Mouse (Mus musculus): ENCODE results near the gene Gpr19. TPM values are rescaled to one million over a fixed set of nuclear protein-coding genes. Genes with fewer than 3 reads are reported as not detected.

Gpr19 gene
- polyA plus RNA-seq, 1 experiment from 2014 or later: 9.1 TPM

DNA sequence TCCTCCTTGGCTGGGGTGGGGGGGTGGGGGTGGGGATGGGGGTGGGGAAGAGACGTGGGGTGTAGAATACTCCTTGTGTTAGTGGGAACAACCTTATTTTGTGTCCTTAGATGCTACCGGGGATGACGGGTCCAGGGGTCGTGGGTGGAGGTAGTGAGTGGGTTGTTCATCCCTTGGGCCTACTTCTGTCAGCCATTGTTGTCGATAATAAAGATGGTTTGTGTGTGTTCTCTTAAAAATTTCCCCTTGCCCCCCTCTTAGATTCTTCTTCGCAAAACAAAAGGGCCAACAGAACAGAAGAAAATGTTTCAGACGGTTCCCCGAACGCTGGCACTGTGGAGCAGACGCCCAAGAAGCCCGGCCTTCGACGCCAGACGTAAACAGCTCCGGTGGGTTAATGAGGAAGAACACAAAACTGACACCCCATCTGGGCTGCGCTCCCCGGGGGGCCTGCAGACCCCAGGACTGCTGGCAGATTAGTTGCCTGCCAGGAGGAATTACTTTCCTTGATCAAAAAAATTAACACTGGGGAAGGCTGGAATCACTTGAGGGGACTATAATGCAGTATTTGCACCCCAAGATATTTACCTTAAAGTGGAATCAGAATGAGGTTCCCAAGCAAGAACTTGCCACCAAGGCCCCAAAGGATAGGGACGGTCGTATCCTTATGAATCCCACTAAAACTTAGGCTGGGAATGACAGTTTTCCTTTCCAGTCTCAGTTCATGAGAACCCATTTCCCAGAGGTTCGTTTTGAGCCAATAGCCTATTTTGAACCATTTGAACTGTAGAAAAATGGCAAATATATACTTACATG is 23.5 kb upstream of the Gpr19 start:
- peaks cover 30% of the 10 kb centered on the region for H3K4me1 ChIP-seq
- H3K9ac ChIP-seq: peak overlapping the region; percentile 93
- H3K27ac ChIP-seq: peak overlapping the region; percentile 97
- no peaks in the 10 kb centered on the region for H3K36me3 ChIP-seq
- no peaks in the 10 kb centered on the region for H3K9me3 ChIP-seq
- H3K27me3 ChIP-seq: no peaks in the 10 kb centered on the region
- 5% methylated on average over 20 of the region's 20 CpGs for WGBS
- peak overlapping the region; percentile 89 for H3K4me2 ChIP-seq
- no peak for ATAC-seq (ENCODE audit: insufficient number of reproducible peaks, insufficient read depth, low FRiP score, low TSS enrichment, low read depth)
- peak overlapping the region; percentile 90 for H3K4me3 ChIP-seq

DNA sequence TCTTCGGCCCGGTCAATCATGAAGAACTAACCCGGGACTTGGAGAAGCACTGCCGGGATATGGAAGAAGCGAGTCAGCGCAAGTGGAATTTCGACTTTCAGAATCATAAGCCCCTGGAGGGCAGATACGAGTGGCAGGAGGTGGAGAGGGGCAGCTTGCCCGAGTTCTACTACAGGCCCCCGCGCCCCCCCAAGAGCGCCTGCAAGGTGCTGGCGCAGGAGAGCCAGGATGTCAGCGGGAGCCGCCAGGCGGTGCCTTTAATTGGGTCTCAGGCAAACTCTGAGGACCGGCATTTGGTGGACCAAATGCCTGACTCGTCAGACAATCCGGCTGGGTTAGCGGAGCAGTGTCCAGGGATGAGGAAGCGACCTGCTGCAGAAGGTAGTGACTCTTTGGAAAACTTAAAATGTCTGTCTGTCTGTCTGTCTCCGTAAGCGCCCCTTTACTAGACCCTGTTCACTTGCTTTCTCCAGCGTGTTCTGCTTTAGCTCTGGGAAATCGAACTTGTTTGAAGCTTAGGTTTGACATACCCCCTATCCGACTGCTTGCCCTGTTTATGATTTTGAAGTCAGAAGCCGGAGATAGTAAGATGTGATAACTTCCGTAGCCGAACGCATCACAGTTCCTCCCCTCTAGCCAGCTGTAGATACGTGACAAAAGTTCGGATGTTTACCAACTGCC is 22.8 kb upstream of the Gpr19 start:
- Histone ChIP-seq H3K9me3 (no peaks in the 10 kb centered on the region), H3K4me1 (peaks cover 24% of the 10 kb centered on the region), H3K27ac (peak overlapping the region; percentile 97), H3K9ac (peak overlapping the region; percentile 93), H3K27me3 (no peaks in the 10 kb centered on the region), H3K4me3 (peak overlapping the region; percentile 90), H3K36me3 (no peaks in the 10 kb centered on the region), H3K4me2 (peak overlapping the region; percentile 89)
- under 1% methylated on average over 32 of the region's 32 CpGs for WGBS
- ATAC-seq (ENCODE audit: insufficient number of reproducible peaks, insufficient read depth, low FRiP score, low TSS enrichment, low read depth): no peak

DNA sequence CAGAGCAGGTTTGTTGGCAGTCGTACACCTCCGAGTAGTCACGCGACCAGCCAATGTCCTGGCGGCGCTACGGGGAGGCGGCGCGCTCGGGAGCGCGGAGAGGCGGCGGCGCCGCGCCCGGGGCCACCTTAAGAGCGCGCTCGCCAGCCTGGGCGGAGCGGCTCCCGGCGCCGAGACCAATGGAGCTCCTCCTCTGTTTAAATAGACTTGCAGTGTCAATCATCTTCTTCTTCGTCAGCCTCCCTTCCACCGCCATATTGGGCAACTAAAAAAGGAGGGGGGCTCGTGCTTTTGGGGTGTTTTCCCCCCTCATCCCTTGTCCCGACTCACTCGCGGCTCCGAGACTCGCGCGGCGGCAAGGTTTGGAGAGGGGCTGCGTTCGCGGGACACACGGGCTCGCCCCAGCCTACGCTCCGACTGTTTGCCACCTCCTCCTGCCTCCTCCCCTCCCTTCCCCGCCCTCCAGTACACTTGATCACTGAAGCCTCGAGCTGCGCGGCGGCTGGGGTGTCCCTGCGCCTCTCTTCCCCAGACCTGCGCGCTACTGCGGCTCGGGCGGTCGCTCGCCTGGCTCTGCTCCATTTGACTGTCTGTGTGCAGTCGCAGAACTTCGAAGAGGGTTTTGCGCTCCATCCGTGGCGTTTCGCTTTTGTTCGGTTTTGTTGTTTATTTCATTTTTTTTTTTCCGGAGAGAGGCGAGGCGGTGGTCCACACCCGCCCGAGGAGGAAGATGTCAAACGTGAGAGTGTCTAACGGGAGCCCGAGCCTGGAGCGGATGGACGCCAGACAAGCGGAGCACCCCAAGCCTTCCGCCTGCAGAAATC is 22.0 kb upstream of the Gpr19 start, which contains the start of gene Cdkn1b:
Cdkn1b (plus strand) TSS at position 212 of the 824 bp plus-strand sequence.
- peak within 1 kb of the TSS; percentile 93 for H3K9ac ChIP-seq
- H3K27me3 ChIP-seq: no peaks in the 10 kb centered on the region
- peak within 1 kb of the TSS; percentile 90 for H3K4me3 ChIP-seq
- peak; percentile 92 for ATAC-seq (ENCODE audit: insufficient number of reproducible peaks, insufficient read depth, low FRiP score, low TSS enrichment, low read depth)
- peak within 1 kb of the TSS; percentile 89 for H3K4me2 ChIP-seq
- no peaks in the 10 kb centered on the region for H3K9me3 ChIP-seq
- H3K36me3 ChIP-seq: no peaks in the 10 kb centered on the region
- WGBS: under 1% methylated on average over 77 of the region's 77 CpGs
- H3K4me1 ChIP-seq: peaks cover 24% of the 10 kb centered on the region
- peak within 1 kb of the TSS; percentile 97 for H3K27ac ChIP-seq

DNA sequence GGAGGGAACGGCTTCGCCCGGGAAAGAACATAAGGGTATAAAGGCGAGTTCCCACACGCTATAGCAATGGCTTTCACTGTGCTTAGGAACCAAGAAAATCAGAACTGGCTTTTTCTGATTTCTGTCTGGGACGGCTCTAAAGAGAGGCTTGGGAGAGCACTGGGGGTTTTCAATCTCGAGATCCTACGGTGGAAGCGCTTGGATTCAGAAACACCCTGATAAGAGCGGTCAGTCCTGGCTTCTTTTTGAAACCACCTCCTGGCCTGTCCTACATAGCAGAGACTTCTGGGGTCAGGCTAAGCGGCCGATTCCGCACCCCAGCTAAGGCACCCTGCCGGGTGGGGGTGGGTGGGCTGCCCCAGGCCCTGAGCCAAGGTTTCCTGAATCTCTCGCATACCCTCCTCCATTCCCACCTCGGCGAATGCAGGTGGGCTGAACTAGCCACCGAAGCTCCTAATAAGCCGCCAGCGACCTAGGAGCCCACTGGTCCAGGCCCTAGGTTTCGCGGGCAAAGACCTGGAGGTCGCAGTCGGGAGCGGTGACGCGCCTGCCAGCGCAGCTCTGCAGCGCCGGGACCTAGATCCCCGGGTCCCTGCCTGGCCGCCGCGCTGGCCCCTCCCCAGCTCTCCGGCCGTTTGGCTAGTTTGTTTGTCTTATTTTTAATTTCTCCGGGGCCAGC is 21.3 kb upstream of the Gpr19 start:
- 4% methylated on average over 37 of the region's 37 CpGs for WGBS
- H3K27me3 ChIP-seq: no peaks in the 10 kb centered on the region
- ATAC-seq (ENCODE audit: insufficient number of reproducible peaks, insufficient read depth, low FRiP score, low TSS enrichment, low read depth): peak; percentile 56
- no peaks in the 10 kb centered on the region for H3K9me3 ChIP-seq
- H3K27ac ChIP-seq: peak overlapping the region; percentile 97
- H3K4me2 ChIP-seq: peak overlapping the region; percentile 89
- no peaks in the 10 kb centered on the region for H3K36me3 ChIP-seq
- H3K9ac ChIP-seq: peak overlapping the region; percentile 93
- H3K4me1 ChIP-seq: peaks cover 24% of the 10 kb centered on the region
- H3K4me3 ChIP-seq: peak overlapping the region; percentile 90

DNA sequence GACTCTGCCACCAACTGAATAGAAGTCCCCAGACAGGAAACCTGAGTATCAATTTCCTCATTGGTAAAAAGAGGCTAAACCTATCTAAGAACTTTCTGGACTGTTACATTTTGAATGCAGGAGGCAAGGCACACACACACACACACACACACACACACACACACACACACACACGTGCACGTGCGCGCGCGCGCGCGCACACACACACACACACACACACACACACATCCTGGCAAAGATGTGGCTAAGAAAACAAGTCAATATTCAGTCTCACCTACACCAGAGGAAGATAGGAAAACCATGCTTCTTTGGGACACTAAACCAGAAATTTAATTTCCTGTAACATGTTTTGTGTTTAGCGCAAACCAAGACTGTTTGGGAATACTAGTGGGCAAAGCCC is 20.4 kb upstream of the Gpr19 start:
- Histone ChIP-seq H3K9ac (no peak overlapping the region), H3K4me2 (no peak overlapping the region), H3K4me1 (peaks cover 23% of the 10 kb centered on the region), H3K27ac (no peak overlapping the region), H3K4me3 (peak overlapping the region; percentile 90; the same call in 1 of the 2 replicates), H3K9me3 (no peaks in the 10 kb centered on the region), H3K27me3 (no peaks in the 10 kb centered on the region), H3K36me3 (no peaks in the 10 kb centered on the region)
- no peak for ATAC-seq (ENCODE audit: insufficient number of reproducible peaks, insufficient read depth, low FRiP score, low TSS enrichment, low read depth)
- WGBS: 88% methylated on average over 10 of the region's 10 CpGs

DNA sequence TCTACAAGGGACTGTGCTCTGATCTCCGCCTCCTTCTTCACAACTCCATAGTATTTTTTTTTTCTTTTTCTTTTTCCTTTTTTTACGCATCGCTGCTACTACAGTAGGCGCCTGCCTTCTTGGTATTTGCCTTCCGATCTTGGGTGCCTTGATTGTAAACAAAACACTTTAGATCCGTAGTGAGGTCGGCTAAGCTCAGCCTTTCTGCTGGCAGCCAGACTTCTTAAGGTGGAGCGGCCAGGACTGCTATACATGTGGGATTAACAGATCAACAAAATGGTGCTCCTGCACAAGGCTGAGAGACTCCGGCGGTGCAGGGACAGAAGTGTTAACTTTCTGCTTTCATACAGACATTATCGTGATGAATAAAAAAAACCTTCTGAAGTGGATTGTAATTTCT is 18.7 kb upstream of the Gpr19 start:
- Histone ChIP-seq H3K27ac (peak overlapping the region; percentile 68), H3K4me3 (peak overlapping the region; percentile 49), H3K4me2 (peak overlapping the region; percentile 81), H3K9me3 (no peaks in the 10 kb centered on the region), H3K27me3 (no peaks in the 10 kb centered on the region), H3K4me1 (peaks cover 9% of the 10 kb centered on the region), H3K36me3 (no peaks in the 10 kb centered on the region), H3K9ac (peak overlapping the region; percentile 69)
- WGBS: 1% methylated on average over 11 of the region's 11 CpGs
- no peak for ATAC-seq (ENCODE audit: insufficient number of reproducible peaks, insufficient read depth, low FRiP score, low TSS enrichment, low read depth)

DNA sequence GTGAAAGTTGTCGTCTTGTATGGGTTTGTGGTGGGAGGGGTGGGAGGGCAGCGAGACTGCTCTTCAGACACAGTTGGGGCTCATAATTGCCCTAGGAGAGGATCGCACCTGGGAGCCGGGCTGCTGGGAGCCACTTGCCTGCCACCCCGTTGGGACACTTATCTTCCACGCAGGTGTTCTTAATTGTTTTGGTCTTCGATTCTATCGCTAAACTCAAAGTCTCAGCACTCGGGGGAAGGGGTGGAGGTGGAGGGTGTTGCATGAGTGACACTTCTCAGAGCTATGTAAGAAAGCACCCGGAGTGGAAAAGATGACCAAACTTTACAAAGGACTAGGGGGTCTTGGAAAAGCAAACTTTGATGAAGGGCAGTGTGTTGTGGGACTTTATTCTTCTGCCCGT is 18.3 kb upstream of the Gpr19 start:
- WGBS: 0% methylated on average over 11 of the region's 11 CpGs
- ATAC-seq (ENCODE audit: insufficient number of reproducible peaks, insufficient read depth, low FRiP score, low TSS enrichment, low read depth): no peak
- Histone ChIP-seq H3K9ac (peak overlapping the region; percentile 69), H3K27ac (peak overlapping the region; percentile 68), H3K4me3 (peak overlapping the region; percentile 49), H3K4me1 (peaks cover 5% of the 10 kb centered on the region; the same call in 1 of the 2 replicates), H3K36me3 (no peaks in the 10 kb centered on the region), H3K9me3 (no peaks in the 10 kb centered on the region), H3K27me3 (no peaks in the 10 kb centered on the region), H3K4me2 (peak overlapping the region; percentile 81)

DNA sequence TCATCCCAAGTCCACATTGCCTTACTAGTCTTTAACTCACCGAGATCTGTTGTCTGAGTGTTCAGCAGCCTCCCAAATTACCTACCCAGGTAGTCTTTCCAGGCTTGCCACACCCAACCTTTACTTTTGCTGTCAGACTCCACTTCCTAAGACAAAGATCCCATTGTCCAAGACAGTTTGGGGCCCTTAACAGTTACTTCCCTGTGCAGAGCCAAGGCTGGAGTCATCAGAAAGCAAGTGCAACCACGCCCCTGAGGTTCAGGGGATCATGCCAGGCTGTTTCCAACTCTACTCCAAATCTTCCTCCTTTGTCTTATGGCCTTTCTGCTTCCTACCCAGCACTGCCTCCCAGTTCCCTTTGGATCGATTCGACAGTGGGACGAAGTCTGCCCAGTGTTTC is 16.1 kb upstream of the Gpr19 start:
- H3K4me3 ChIP-seq: no peak overlapping the region
- WGBS: 85% methylated on average over 5 of the region's 5 CpGs
- H3K9me3 ChIP-seq: no peaks in the 10 kb centered on the region
- H3K4me2 ChIP-seq: no peak overlapping the region
- H3K4me1 ChIP-seq: peaks cover 4% of the 10 kb centered on the region; the same call in 1 of the 2 replicates
- no peaks in the 10 kb centered on the region for H3K27me3 ChIP-seq
- no peaks in the 10 kb centered on the region for H3K36me3 ChIP-seq
- no peak for ATAC-seq (ENCODE audit: insufficient number of reproducible peaks, insufficient read depth, low FRiP score, low TSS enrichment, low read depth)
- H3K9ac ChIP-seq: no peak overlapping the region
- H3K27ac ChIP-seq: no peak overlapping the region

DNA sequence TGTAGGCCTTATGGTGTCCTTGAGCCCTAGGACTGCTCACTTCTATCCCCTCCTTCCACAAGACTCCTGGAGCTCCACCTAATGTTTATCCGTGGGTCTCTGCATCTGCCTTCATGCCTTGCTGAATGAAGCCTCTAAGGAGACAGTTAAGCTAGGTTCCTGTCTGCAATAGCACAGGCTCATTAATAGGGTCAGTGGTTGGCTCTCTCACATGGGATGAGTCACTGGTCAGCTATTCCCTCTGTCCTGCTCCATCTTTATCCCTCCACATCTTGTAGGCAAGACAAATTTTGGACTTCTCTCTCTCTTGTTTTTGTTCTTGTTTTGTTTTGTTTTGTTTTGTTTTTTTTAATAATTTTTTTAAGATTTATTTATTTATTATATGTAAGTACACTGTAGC is 7.4 kb upstream of the Gpr19 start:
- WGBS: 78% methylated on average over 1 of the region's 1 CpGs
- ATAC-seq (ENCODE audit: insufficient number of reproducible peaks, insufficient read depth, low FRiP score, low TSS enrichment, low read depth): no peak

DNA sequence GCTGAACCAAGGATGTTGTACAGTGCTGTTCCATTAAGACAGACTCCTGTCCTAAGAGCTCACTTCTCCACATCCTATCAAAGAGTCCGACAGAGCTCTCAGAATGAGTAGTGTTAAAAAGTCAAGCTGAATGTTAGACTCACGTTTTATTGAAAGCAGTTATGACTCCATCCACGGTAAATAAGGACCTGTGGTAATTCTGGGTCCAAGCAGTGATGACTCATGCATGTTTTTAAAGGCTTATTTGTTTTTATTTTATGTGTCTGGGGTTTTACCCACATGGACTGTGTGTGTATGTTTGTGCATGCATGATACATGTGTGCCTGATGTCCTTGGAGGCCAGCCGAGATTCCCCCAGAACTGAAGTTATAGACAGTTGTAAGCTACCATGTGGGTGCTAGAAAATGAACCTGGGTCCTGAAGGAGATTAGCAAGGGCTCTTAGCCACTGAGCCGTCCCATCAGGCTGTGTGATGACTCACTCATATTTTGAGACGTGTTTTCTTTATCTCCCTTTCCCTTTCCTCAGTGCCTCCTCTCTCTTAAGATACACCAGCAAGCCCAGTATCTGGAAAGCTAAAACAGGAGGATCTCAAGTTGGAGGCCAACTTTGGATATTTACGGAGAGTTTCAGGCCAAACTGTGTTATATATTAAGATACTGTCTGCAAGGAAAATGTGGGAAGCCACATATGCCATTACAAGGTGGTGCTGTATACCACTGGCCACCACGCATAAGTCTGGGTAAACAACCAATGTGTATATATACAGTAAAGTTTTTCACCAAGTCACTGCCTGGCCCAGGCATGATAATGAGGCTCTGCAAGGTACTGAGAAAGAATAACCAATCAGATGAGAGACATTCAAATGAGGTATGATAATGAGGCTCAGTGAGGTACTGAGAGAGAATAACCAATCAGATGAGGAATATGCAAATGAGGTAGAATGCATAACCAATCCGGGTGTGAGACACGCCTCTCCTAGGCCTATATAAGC is 5.8 kb upstream of the Gpr19 start:
- H3K4me2 ChIP-seq: no peak overlapping the region
- WGBS: 88% methylated on average over 10 of the region's 10 CpGs
- no peaks in the 10 kb centered on the region for H3K9me3 ChIP-seq
- H3K9ac ChIP-seq: no peak overlapping the region
- no peak for ATAC-seq (ENCODE audit: insufficient number of reproducible peaks, insufficient read depth, low FRiP score, low TSS enrichment, low read depth)
- no peak overlapping the region for H3K27ac ChIP-seq
- no peaks in the 10 kb centered on the region for H3K27me3 ChIP-seq
- no peak overlapping the region for H3K4me3 ChIP-seq
- no peaks in the 10 kb centered on the region for H3K4me1 ChIP-seq
- H3K36me3 ChIP-seq: no peaks in the 10 kb centered on the region

More for the DNA sequence above, 7.4 kb upstream of the Gpr19 start:
- H3K27me3 ChIP-seq: no peaks in the 10 kb centered on the region
- no peaks in the 10 kb centered on the region for H3K4me1 ChIP-seq
- no peak overlapping the region for H3K4me2 ChIP-seq
- no peaks in the 10 kb centered on the region for H3K36me3 ChIP-seq
- H3K9me3 ChIP-seq: no peaks in the 10 kb centered on the region
- no peak overlapping the region for H3K27ac ChIP-seq
- H3K4me3 ChIP-seq: no peak overlapping the region
- H3K9ac ChIP-seq: no peak overlapping the region
